In the genomic region with DNA sequence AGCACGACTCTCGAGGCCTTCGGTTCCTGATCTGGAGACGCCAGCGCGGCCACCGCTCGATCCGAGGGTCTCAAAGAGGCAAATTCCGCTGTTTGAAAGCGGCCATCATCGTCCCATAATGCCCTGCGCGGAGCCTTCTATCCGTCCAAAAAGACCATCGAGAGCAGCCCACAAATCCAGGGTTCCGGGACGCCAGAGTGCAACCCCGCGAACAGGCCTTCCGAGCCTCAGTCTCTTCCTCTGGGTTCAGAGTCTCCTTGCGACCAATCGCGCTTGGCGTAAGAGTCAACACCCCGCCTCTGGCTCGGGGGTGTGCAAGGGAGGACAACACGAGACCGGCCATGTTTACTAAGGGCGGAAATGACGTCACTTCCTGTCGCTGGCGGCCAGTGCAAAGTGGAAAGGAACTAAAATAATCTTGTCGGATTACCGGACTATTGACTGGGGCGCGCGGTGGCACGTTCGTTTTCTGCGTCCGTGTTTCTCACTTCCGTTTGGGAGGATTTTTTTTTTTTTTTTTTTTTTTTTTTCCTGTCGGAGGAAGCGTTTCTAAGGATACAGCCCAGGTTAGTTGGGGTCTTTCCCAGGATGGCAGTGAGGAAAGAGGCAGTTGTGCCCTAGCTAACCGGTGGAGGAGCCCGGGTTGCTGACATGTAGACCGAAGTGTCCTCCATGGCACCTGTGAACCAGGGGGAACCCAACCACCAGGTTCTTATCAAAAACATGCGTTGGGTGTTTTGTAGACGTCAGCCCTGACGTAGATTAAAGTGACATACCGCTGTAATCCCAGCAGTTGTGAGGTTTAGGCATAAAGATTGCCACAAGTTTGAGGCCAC, we compare ENCODE assay signal across 8 mouse cellular contexts. TPM values are rescaled to one million over a fixed set of nuclear protein-coding genes. Genes with fewer than 3 reads are reported as not detected.
DNase-seq lines count a peak whose midpoint lies in the region; ATAC-seq and TF ChIP-seq lines count a peak whose summit lies in the region.

Dhx38 (minus strand) TSS at position 364 of the 836 bp plus-strand sequence.
Txnl4b (plus strand) TSS at position 395 of the 836 bp plus-strand sequence.

- H3K27ac ChIP-seq in heart, embryonic 12.5 days (ENCODE audit: poor library complexity, severe bottlenecking), result peak within 1 kb of the TSS; percentile 92
- H3K27ac ChIP-seq in kidney, postnatal 0 days, result peak within 1 kb of the TSS; percentile 93
- peak within 1 kb of the TSS; percentile 90 for H3K27ac ChIP-seq in liver, embryonic 11.5 days (ENCODE audit: low read depth, low read length)
- H3K27ac ChIP-seq in stomach, embryonic 14.5 days (ENCODE audit: low read length), result peak within 1 kb of the TSS; percentile 90

- peaks cover 14% of the 10 kb centered on the region for H3K4me1 ChIP-seq in heart, embryonic 12.5 days (replicated peaks)
- peaks cover 4% of the 10 kb centered on the region; the same call in 1 of the 2 replicates for H3K4me1 ChIP-seq in kidney, postnatal 0 days (replicated peaks; ENCODE audit: insufficient read depth, low read length)
- H3K4me1 ChIP-seq in liver, embryonic 11.5 days (replicated peaks; ENCODE audit: control insufficient read depth, insufficient read depth, low read length), result peaks cover 9% of the 10 kb centered on the region
- H3K4me1 ChIP-seq in stomach, embryonic 14.5 days (ENCODE audit: control insufficient read depth, insufficient read depth, low read length), result peaks cover 8% of the 10 kb centered on the region; the same call in 1 of the 2 replicates

- no peaks in the 10 kb centered on the region for H3K27me3 ChIP-seq in heart, embryonic 12.5 days (replicated peaks)
- no peaks in the 10 kb centered on the region for H3K27me3 ChIP-seq in kidney, postnatal 0 days (ENCODE audit: insufficient read depth, low read length)
- no peaks in the 10 kb centered on the region for H3K27me3 ChIP-seq in liver, embryonic 11.5 days (replicated peaks; ENCODE audit: control insufficient read depth, insufficient read depth, low read length)
- no peaks in the 10 kb centered on the region for H3K27me3 ChIP-seq in stomach, embryonic 14.5 days (ENCODE audit: control insufficient read depth, insufficient read depth, low read length)

- H3K4me3 ChIP-seq in heart, embryonic 12.5 days, result peak within 1 kb of the TSS; percentile 84
- peak within 1 kb of the TSS; percentile 67 for H3K4me3 ChIP-seq in kidney, postnatal 0 days (replicated peaks; ENCODE audit: low read depth, low read length)
- H3K4me3 ChIP-seq in liver, embryonic 11.5 days (ENCODE audit: low read depth, low read length), result peak within 1 kb of the TSS; percentile 97
- peak within 1 kb of the TSS; percentile 80 for H3K4me3 ChIP-seq in stomach, embryonic 14.5 days (ENCODE audit: low read depth, low read length)

- peaks cover 42% of the 10 kb centered on the region for H3K36me3 ChIP-seq in heart, embryonic 12.5 days
- peaks cover 29% of the 10 kb centered on the region for H3K36me3 ChIP-seq in kidney, postnatal 0 days (ENCODE audit: insufficient read depth, low read length)
- H3K36me3 ChIP-seq in liver, embryonic 11.5 days (ENCODE audit: control insufficient read depth, insufficient read depth, low read length), result peaks cover 18% of the 10 kb centered on the region
- H3K36me3 ChIP-seq in stomach, embryonic 14.5 days (ENCODE audit: control insufficient read depth, insufficient read depth, low read length), result peaks cover 16% of the 10 kb centered on the region

- WGBS in heart, embryonic 12.5 days, result under 1% methylated on average over 52 of the region's 52 CpGs
- WGBS in kidney, postnatal 0 days, result under 1% methylated on average over 52 of the region's 52 CpGs
- WGBS in liver, embryonic 11.5 days, result under 1% methylated on average over 52 of the region's 52 CpGs
- under 1% methylated on average over 52 of the region's 52 CpGs for WGBS in stomach, embryonic 14.5 days

- no peaks in the 10 kb centered on the region for H3K9me3 ChIP-seq in heart, embryonic 12.5 days (replicated peaks)
- no peaks in the 10 kb centered on the region for H3K9me3 ChIP-seq in kidney, postnatal 0 days (replicated peaks; ENCODE audit: low read length)
- no peaks in the 10 kb centered on the region for H3K9me3 ChIP-seq in liver, embryonic 11.5 days (ENCODE audit: control insufficient read depth, low read length)
- H3K9me3 ChIP-seq in stomach, embryonic 14.5 days (ENCODE audit: control insufficient read depth, low read depth, low read length), result no peaks in the 10 kb centered on the region

- peak within 1 kb of the TSS; percentile 92 for H3K9ac ChIP-seq in heart, embryonic 12.5 days
- peak within 1 kb of the TSS; percentile 81 for H3K9ac ChIP-seq in kidney, postnatal 0 days (ENCODE audit: low read depth, low read length)
- peak within 1 kb of the TSS; percentile 96 for H3K9ac ChIP-seq in liver, embryonic 11.5 days (ENCODE audit: low read depth, low read length)
- H3K9ac ChIP-seq in stomach, embryonic 14.5 days (replicated peaks; ENCODE audit: low read depth, low read length), result peak within 1 kb of the TSS; percentile 88

- peak; percentile 95 for ATAC-seq in erythroid progenitor cell, adult 5-6 weeks (replicated peaks; ENCODE audit: low FRiP score, poor library complexity, severe bottlenecking)
- ATAC-seq in heart, embryonic 12.5 days (ENCODE audit: insufficient number of reproducible peaks, low FRiP score), result peak; percentile 99
- peak; percentile 100 for ATAC-seq in kidney, postnatal 0 days (replicated peaks; ENCODE audit: low FRiP score, low read depth)
- ATAC-seq in liver, embryonic 11.5 days (replicated peaks; ENCODE audit: low FRiP score), result peak; percentile 99
- ATAC-seq in stomach, embryonic 14.5 days (ENCODE audit: insufficient number of reproducible peaks, insufficient read depth, low FRiP score, low read depth), result peak; percentile 100

- peak within 1 kb of the TSS; percentile 89 for H3K4me2 ChIP-seq in heart, embryonic 12.5 days
- H3K4me2 ChIP-seq in kidney, postnatal 0 days (ENCODE audit: low read length), result peak within 1 kb of the TSS; percentile 73
- peak within 1 kb of the TSS; percentile 70 for H3K4me2 ChIP-seq in liver, embryonic 11.5 days
- H3K4me2 ChIP-seq in stomach, embryonic 14.5 days (replicated peaks; ENCODE audit: low read depth, low read length), result peak within 1 kb of the TSS; percentile 94

- DNase-seq in CD4-positive helper T cell, adult 2 months (ENCODE audit: low read depth, low spot score), result peak; percentile 100
- DNase-seq in brain, embryonic 18.5 days (ENCODE audit: low read depth, low spot score), result peak; percentile 99
- DNase-seq in kidney, postnatal 0 days (ENCODE audit: low spot score), result peak; percentile 99
- DNase-seq in liver, embryonic 11.5 days (ENCODE audit: low spot score), result peak; percentile 94
- peak; percentile 100 for DNase-seq in naive thymus-derived CD4-positive, alpha-beta T cell, adult 2 months (ENCODE audit: low read depth)

- no peak for TF ChIP-seq CTCF in kidney, postnatal 0 days (IDR thresholded peaks at IDR 0.05; ENCODE audit: low read depth)

RNA-seq across cellular contexts. Expression of gene Dhx38, which starts in this region (rescaled TPM):
- total RNA-seq in erythroid progenitor cell, adult 5-6 weeks (2015; ENCODE audit: low replicate concordance), result 8.0 and 12.6 TPM in 2 replicates
- total RNA-seq in erythroid progenitor cell, adult 5-6 weeks (2017; ENCODE audit: low replicate concordance), result 21.2 and 29.7 TPM in 2 replicates
- polyA plus RNA-seq in heart, embryonic 12.5 days (2016; fragmentation: Nextera tagmentation; extraction: Ambion mirVana), result 19.5 and 19.8 TPM in 2 replicates
- polyA plus RNA-seq in kidney, postnatal 0 days (2015; fragmentation: Nextera tagmentation; extraction: Ambion mirVana), result 15.3 and 16.4 TPM in 2 replicates
- 25.1 and 29.0 TPM in 2 replicates for polyA plus RNA-seq in liver, embryonic 11.5 days (2014; fragmentation: Nextera tagmentation; extraction: Ambion mirVana)
- 18.3 and 19.2 TPM in 2 replicates for polyA plus RNA-seq in stomach, embryonic 14.5 days (2014; fragmentation: Nextera tagmentation; extraction: Ambion mirVana)

RNA-seq across cellular contexts. Expression of gene Txnl4b, which starts in this region (rescaled TPM):
- total RNA-seq in erythroid progenitor cell, adult 5-6 weeks (2015; ENCODE audit: low replicate concordance), result 4.0 and 8.0 TPM in 2 replicates
- total RNA-seq in erythroid progenitor cell, adult 5-6 weeks (2017; ENCODE audit: low replicate concordance), result 10.7 and 11.5 TPM in 2 replicates
- polyA plus RNA-seq in heart, embryonic 12.5 days (2016; fragmentation: Nextera tagmentation; extraction: Ambion mirVana), result 16.2 and 17.2 TPM in 2 replicates
- 28.8 and 30.2 TPM in 2 replicates for polyA plus RNA-seq in kidney, postnatal 0 days (2015; fragmentation: Nextera tagmentation; extraction: Ambion mirVana)
- polyA plus RNA-seq in liver, embryonic 11.5 days (2014; fragmentation: Nextera tagmentation; extraction: Ambion mirVana), result 21.4 and 23.6 TPM in 2 replicates
- 20.6 and 21.2 TPM in 2 replicates for polyA plus RNA-seq in stomach, embryonic 14.5 days (2014; fragmentation: Nextera tagmentation; extraction: Ambion mirVana)

Comparison
In these comparisons a context has a peak if more than half of its experiments do, and no peak if none do; other contexts are left out.
1. Peak in every context shown above with its lines: DNase-seq, ATAC-seq, H3K4me3 ChIP-seq and H3K27ac ChIP-seq.